ENCODE assay signal across 8 mouse cellular contexts in the genomic region with DNA sequence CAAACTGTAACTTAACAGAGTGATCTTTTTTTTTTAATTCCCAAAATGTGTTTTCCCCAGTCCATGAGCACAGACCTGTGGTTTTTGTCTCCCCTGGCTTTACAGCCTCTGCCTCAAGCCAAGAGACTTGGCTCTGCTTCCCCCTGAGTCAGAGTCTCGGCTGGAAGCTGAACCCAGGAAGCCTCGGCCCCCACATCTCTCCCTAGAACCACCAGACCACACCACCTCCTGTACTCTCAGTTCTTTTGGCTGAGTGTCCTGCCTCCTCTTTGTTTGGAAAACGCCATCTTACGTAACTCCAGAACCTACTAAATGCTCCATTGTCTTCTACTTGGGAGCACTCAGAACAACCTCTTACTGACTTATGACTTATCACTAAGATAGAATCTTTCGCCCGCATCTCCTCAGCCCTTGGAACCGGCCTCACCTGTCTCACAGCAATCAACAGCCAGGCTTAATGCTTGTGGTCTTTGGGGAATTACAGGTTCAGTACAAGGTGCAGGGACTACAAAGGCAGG. TPM values are rescaled to one million over a fixed set of nuclear protein-coding genes. Genes with fewer than 3 reads are reported as not detected.
DNase-seq lines count a peak whose midpoint lies in the region; ATAC-seq lines count a peak whose summit lies in the region.
"Had no signal": no experiment of that assay in that cellular context is flagged by ENCODE, and none has a peak within 500 bp of the region (broad histone marks: within the 10 kb centered on the region; RNA-seq: fewer than 3 reads in every experiment).

No protein-coding gene starts in this region.

- no peak overlapping the region for H3K9ac ChIP-seq in intestine, embryonic 14.5 days (ENCODE audit: low read length)
- H3K9ac ChIP-seq: neural tube, embryonic 12.5 days had no signal

- no peak overlapping the region for H3K4me2 ChIP-seq in intestine, embryonic 14.5 days (ENCODE audit: low read length)
- H3K4me2 ChIP-seq: neural tube, embryonic 12.5 days had no signal

- H3K9me3 ChIP-seq in intestine, embryonic 14.5 days (ENCODE audit: control insufficient read depth, low read length), result 0 out of 2 replicates have a peak, but pooled peaks cover 5% of the 10 kb centered on the region
- H3K9me3 ChIP-seq: neural tube, embryonic 12.5 days had no signal

- no peaks in the 10 kb centered on the region for H3K27me3 ChIP-seq in intestine, embryonic 14.5 days (replicated peaks; ENCODE audit: control insufficient read depth, insufficient read depth, low read length)
- H3K27me3 ChIP-seq: neural tube, embryonic 12.5 days had no signal

- ATAC-seq in intestine, embryonic 14.5 days (replicated peaks; ENCODE audit: low FRiP score, low TSS enrichment, low read depth), result peak; percentile 53; the same call in 1 of the 2 replicates
- ATAC-seq in erythroid progenitor cell, adult 5-6 weeks (replicated peaks; ENCODE audit: low FRiP score, poor library complexity, severe bottlenecking), result no peak

- DNase-seq in urinary bladder, postnatal 25 days (ENCODE audit: low spot score), result peak; percentile 57
- DNase-seq in urinary bladder, adult 2 months (ENCODE audit: low spot score), result no peak
- peak; percentile 99 for DNase-seq in fibroblast of lung, adult 2 months (ENCODE audit: low read depth)
- DNase-seq in intestine, embryonic 14.5 days (ENCODE audit: low spot score), result no peak
- peak; percentile 83 for DNase-seq in skeletal muscle tissue, adult 2 months (ENCODE audit: low read depth, low spot score)
- DNase-seq in kidney, postnatal 10 days, result no peak

- H3K36me3 ChIP-seq in intestine, embryonic 14.5 days (ENCODE audit: control insufficient read depth, insufficient read depth, low read length), result no peaks in the 10 kb centered on the region
- H3K36me3 ChIP-seq: neural tube, embryonic 12.5 days had no signal

- 60% methylated on average over 7 of the region's 7 CpGs for WGBS in intestine, embryonic 14.5 days

- H3K4me1 ChIP-seq in intestine, embryonic 14.5 days (replicated peaks; ENCODE audit: control insufficient read depth, insufficient read depth, low read length), result no peaks in the 10 kb centered on the region
- H3K4me1 ChIP-seq: neural tube, embryonic 12.5 days had no signal

- H3K4me3 ChIP-seq in intestine, embryonic 14.5 days (ENCODE audit: low read depth, low read length), result no peak overlapping the region
- H3K4me3 ChIP-seq: neural tube, embryonic 12.5 days had no signal

- H3K27ac ChIP-seq in intestine, embryonic 14.5 days (ENCODE audit: low read depth), result no peak overlapping the region
- H3K27ac ChIP-seq: neural tube, embryonic 12.5 days had no signal

RNA-seq across cellular contexts. Expression of gene Sspn, which starts 36.9 kb away (rescaled TPM):
- polyA plus RNA-seq in urinary bladder, adult 2 months (2012; rRNA removed), result 34.5 and 54.4 TPM in 2 replicates
- 6.4 and 6.7 TPM in 2 replicates for polyA plus RNA-seq in intestine, embryonic 14.5 days (2014; fragmentation: Nextera tagmentation; extraction: Ambion mirVana)
- not detected in 2 replicates for total RNA-seq in erythroid progenitor cell, adult 5-6 weeks (2015; ENCODE audit: low replicate concordance)
- total RNA-seq in erythroid progenitor cell, adult 5-6 weeks (2017; ENCODE audit: low replicate concordance), result 1.5 TPM in 1 of 2 replicates, not detected in the other

Comparison
In these comparisons a context has a peak if more than half of its experiments do, and no peak if none do; other contexts are left out.
1. DNase-seq: peak in urinary bladder, postnatal 25 days (single experiment), fibroblast of lung, adult 2 months (single experiment) and skeletal muscle tissue, adult 2 months (single experiment); none in urinary bladder, adult 2 months (single experiment), intestine, embryonic 14.5 days (single experiment) and kidney, postnatal 10 days (single experiment).